ENCODE assay signal across 8 mouse cellular contexts in genomic region chr11:94468582-94469064, GRCm38 (mm10). TPM values are rescaled to one million over a fixed set of nuclear protein-coding genes. Genes with fewer than 3 reads are reported as not detected.
DNase-seq lines count a peak whose midpoint lies in the region; TF ChIP-seq lines count a peak whose summit lies in the region.

No protein-coding gene starts in this region.

- DNase-seq in gastrocnemius, adult 2 months, result no peak
- no peak for DNase-seq in gastrocnemius, postnatal 25 days
- peak; percentile 62 to 80 for DNase-seq in frontal cortex, postnatal 14 days (ENCODE audit: low spot score in 2 of 2)
- DNase-seq in left cerebral cortex, adult 2 months (ENCODE audit: extremely low spot score in 1 of 2, low spot score in 2 of 2), result peak; percentile 48 to 71
- DNase-seq in retina, embryonic 14.5 days (ENCODE audit: low spot score), result peak; percentile 80
- no peak for DNase-seq in liver
- no peak for DNase-seq in heart, adult 8-10 months (ENCODE audit: low spot score)
- DNase-seq in gastrocnemius, postnatal 10 days, result no peak

- H3K27ac ChIP-seq in gastrocnemius, adult 2 months, result 0 out of 2 replicates have a peak overlapping the region, but pooled peaks have one; percentile 38
- H3K27ac ChIP-seq in left cerebral cortex, adult 2 months, result peak overlapping the region; percentile 82

- intact Hi-C loops in gastrocnemius, adult 2 months (cut with DNase I), result no loop called here
- intact Hi-C loops in left cerebral cortex, adult 2 months (cut with DNase I), result no loop called here

- no peak overlapping the region for H3K4me3 ChIP-seq in gastrocnemius, adult 2 months
- H3K4me3 ChIP-seq in left cerebral cortex, adult 2 months, result no peak overlapping the region

- TF ChIP-seq CTCF in gastrocnemius, adult 2 months (IDR thresholded peaks at IDR 0.05), result no peak
- no peak for TF ChIP-seq CTCF in left cerebral cortex, adult 2 months (IDR thresholded peaks at IDR 0.05)

RNA-seq across cellular contexts. Expression of gene Cacna1g, which starts 5.4 kb away (rescaled TPM):
- 1 to 10 TPM; 1.2 to 3.0 TPM for total RNA-seq in gastrocnemius, adult 2 months (2021)
- total RNA-seq in gastrocnemius, postnatal 25 days (2021), result 1 to 10 TPM; 2.0 to 3.2 TPM
- total RNA-seq in left cerebral cortex, adult 2 months (2021), result 10 to 100 TPM; 93.0 to 98.7 TPM
- 10 to 100 TPM in 3 of 4 experiments, 1 to 10 TPM in 1; 6.7 to 14.6 (median 12.5) TPM for total RNA-seq in heart, adult 8-10 months (2022)
- 1 to 10 TPM; 7.0 to 9.0 TPM for total RNA-seq in gastrocnemius, postnatal 10 days (2021)

RNA-seq across cellular contexts. Expression of gene Spata20, which starts 17.4 kb away (rescaled TPM):
- total RNA-seq in gastrocnemius, adult 2 months (2021), result not detected
- total RNA-seq in gastrocnemius, postnatal 25 days (2021), result not detected
- under 1 TPM; 0.41 to 0.51 TPM for total RNA-seq in left cerebral cortex, adult 2 months (2021)
- total RNA-seq in heart, adult 8-10 months (2022), result under 1 TPM; 0.09 to 0.63 (median 0.40) TPM
- not detected for total RNA-seq in gastrocnemius, postnatal 10 days (2021)

RNA-seq across cellular contexts. Expression of gene Epn3, which starts 31.2 kb away (rescaled TPM):
- under 1 TPM in 1 of 2 experiments, not detected in 1; 0.05 TPM for total RNA-seq in gastrocnemius, adult 2 months (2021)
- total RNA-seq in gastrocnemius, postnatal 25 days (2021), result under 1 TPM; 0.08 to 0.43 TPM
- total RNA-seq in left cerebral cortex, adult 2 months (2021), result under 1 TPM; 0.79 TPM
- total RNA-seq in heart, adult 8-10 months (2022), result 10 to 100 TPM; 21.3 to 28.5 (median 25.1) TPM
- total RNA-seq in gastrocnemius, postnatal 10 days (2021), result under 1 TPM; 0.21 to 0.59 TPM

RNA-seq across cellular contexts. Expression of gene Mycbpap, which starts 52.9 kb away (rescaled TPM):
- not detected for total RNA-seq in gastrocnemius, adult 2 months (2021)
- not detected for total RNA-seq in gastrocnemius, postnatal 25 days (2021)
- 1 to 10 TPM; 8.5 to 8.9 TPM for total RNA-seq in left cerebral cortex, adult 2 months (2021)
- total RNA-seq in heart, adult 8-10 months (2022), result 1 to 10 TPM in 3 of 4 experiments, under 1 TPM in 1; 0.75 to 2.3 (median 1.4) TPM
- not detected for total RNA-seq in gastrocnemius, postnatal 10 days (2021)

Comparison
In these comparisons a context has a peak if more than half of its experiments do, and no peak if none do; other contexts are left out.
1. DNase-seq: peak in frontal cortex, postnatal 14 days (2 of 2), left cerebral cortex, adult 2 months (2 of 2) and retina, embryonic 14.5 days (single experiment); none in gastrocnemius, adult 2 months (single experiment), gastrocnemius, postnatal 25 days (single experiment), liver (single experiment), heart, adult 8-10 months (single experiment) and gastrocnemius, postnatal 10 days (single experiment).
2. RNA of gene Cacna1g, which starts 5.4 kb away (total RNA-seq): 93.0 to 98.7 TPM in left cerebral cortex, adult 2 months; 6.7 to 14.6 TPM in heart, adult 8-10 months, 7.0 to 9.0 TPM in gastrocnemius, postnatal 10 days, 2.0 to 3.2 TPM in gastrocnemius, postnatal 25 days and 1.2 to 3.0 TPM in gastrocnemius, adult 2 months; every median in the first group is over 4 times any median in the second.
3. RNA of gene Epn3, which starts 31.2 kb away (total RNA-seq): 21.3 to 28.5 TPM in heart, adult 8-10 months; 0.79 TPM in left cerebral cortex, adult 2 months, 0.21 to 0.59 TPM in gastrocnemius, postnatal 10 days, 0.08 to 0.43 TPM in gastrocnemius, postnatal 25 days and 0.05 TPM in gastrocnemius, adult 2 months; every median in the first group is over 10 times any median in the second.